In genomic region chr7:122939181-122939580, GRCm38 (mm10) we compare ENCODE assay signal across 26 mouse cellular contexts. TPM values are rescaled to one million over a fixed set of nuclear protein-coding genes. Genes with fewer than 3 reads are reported as not detected.
DNase-seq lines count a peak whose midpoint lies in the region; ATAC-seq and TF ChIP-seq lines count a peak whose summit lies in the region.
"Had no signal": no experiment of that assay in that cellular context is flagged by ENCODE, and none has a peak within 500 bp of the region (broad histone marks: within the 10 kb centered on the region; RNA-seq: fewer than 3 reads in every experiment).

No protein-coding gene starts in this region.

- DNase-seq in thymus, adult 2 months, result peak; percentile 16
- DNase-seq in thymus, postnatal 4 days, result no peak
- no peak for DNase-seq in embryo, embryonic 11 days
- no peak for DNase-seq in retina, postnatal 1 day
- DNase-seq: adrenal gland, postnatal 10 days; cerebellum, adult 2 months; cerebellum, postnatal 25 days; gastrocnemius, postnatal 14 days; heart, adult 2 months; kidney, postnatal 25 days; liver, postnatal 0 days; right cerebral cortex, postnatal 14 days; thymus, postnatal 36 days had no signal

- no peaks in the 10 kb centered on the region for H3K27me3 ChIP-seq in thymus, adult 2 months (ENCODE audit: control insufficient read depth, insufficient read depth, low read length)
- H3K27me3 ChIP-seq in intestine, embryonic 15.5 days (replicated peaks), result no peaks in the 10 kb centered on the region
- H3K27me3 ChIP-seq: embryonic facial prominence, embryonic 15.5 days; midbrain, embryonic 12.5 days had no signal

- H3K4me3 ChIP-seq in thymus, adult 2 months (ENCODE audit: control insufficient read depth, insufficient read depth, low read length), result no peak overlapping the region
- no peak overlapping the region for H3K4me3 ChIP-seq in intestine, embryonic 15.5 days (replicated peaks)
- H3K4me3 ChIP-seq: embryonic facial prominence, embryonic 15.5 days; heart, adult 2 months; layer of hippocampus, adult 2 months; limb, embryonic 12.5 days; midbrain, embryonic 12.5 days had no signal

- no peaks in the 10 kb centered on the region for H3K9me3 ChIP-seq in intestine, embryonic 15.5 days
- H3K9me3 ChIP-seq: embryonic facial prominence, embryonic 15.5 days; limb, embryonic 12.5 days; midbrain, embryonic 12.5 days had no signal

- no peaks in the 10 kb centered on the region for H3K36me3 ChIP-seq in thymus, adult 2 months (ENCODE audit: control insufficient read depth, insufficient read depth, low read length)
- H3K36me3 ChIP-seq in intestine, embryonic 15.5 days, result no peaks in the 10 kb centered on the region
- H3K36me3 ChIP-seq: embryonic facial prominence, embryonic 15.5 days; limb, embryonic 12.5 days; midbrain, embryonic 12.5 days had no signal

- H3K4me1 ChIP-seq in thymus, adult 2 months (replicated peaks; ENCODE audit: control insufficient read depth, insufficient read depth, low read length), result peaks cover 10% of the 10 kb centered on the region
- H3K4me1 ChIP-seq in intestine, embryonic 15.5 days (replicated peaks), result no peaks in the 10 kb centered on the region
- H3K4me1 ChIP-seq: embryonic facial prominence, embryonic 15.5 days; limb, embryonic 12.5 days had no signal

- no peak for TF ChIP-seq CTCF in thymus, adult 2 months (IDR thresholded peaks at IDR 0.05; ENCODE audit: borderline replicate concordance, control insufficient read depth, extremely low read depth, insufficient read depth, low read length, poor library complexity)

- H3K9ac ChIP-seq in intestine, embryonic 15.5 days, result no peak overlapping the region
- H3K9ac ChIP-seq: embryonic facial prominence, embryonic 15.5 days; hindbrain, embryonic 14.5 days; limb, embryonic 12.5 days; liver, postnatal 0 days; midbrain, embryonic 12.5 days had no signal

- no peak for TF ChIP-seq POLR2A in thymus, adult 2 months (IDR thresholded peaks at IDR 0.05; ENCODE audit: control insufficient read depth, extremely low read depth, insufficient read depth, low read length, poor library complexity)

- WGBS in thymus, adult 2 months, result 7% methylated on average over 3 of the region's 3 CpGs
- WGBS in intestine, embryonic 15.5 days, result 78% methylated on average over 3 of the region's 3 CpGs

- H3K27ac ChIP-seq in thymus, adult 2 months (ENCODE audit: control insufficient read depth, insufficient read depth, low read length), result no peak overlapping the region
- no peak overlapping the region for H3K27ac ChIP-seq in intestine, embryonic 15.5 days
- H3K27ac ChIP-seq: embryonic facial prominence, embryonic 15.5 days; heart, adult 2 months; hindbrain, embryonic 14.5 days; layer of hippocampus, adult 2 months; limb, embryonic 12.5 days; midbrain, embryonic 12.5 days had no signal

- H3K4me2 ChIP-seq in intestine, embryonic 15.5 days (replicated peaks), result no peak overlapping the region
- H3K4me2 ChIP-seq: embryonic facial prominence, embryonic 15.5 days; hindbrain, embryonic 14.5 days; limb, embryonic 12.5 days; liver, embryonic 11.5 days; midbrain, embryonic 12.5 days had no signal

- peak; percentile 75 for ATAC-seq in common myeloid progenitor, adult 5-6 weeks (replicated peaks; ENCODE audit: low read depth, poor library complexity, severe bottlenecking)
- ATAC-seq in megakaryocyte, adult 5-6 weeks (ENCODE audit: poor library complexity, severe bottlenecking), result peak; percentile 73
- ATAC-seq in intestine, embryonic 15.5 days, result no peak
- ATAC-seq: forebrain, embryonic 16.5 days; intestine, embryonic 16.5 days; liver, postnatal 0 days; lung, postnatal 0 days; Patski had no signal

RNA-seq across cellular contexts. Expression of gene Rbbp6, which starts 26.3 kb away (rescaled TPM):
- polyA plus RNA-seq in thymus, adult 2 months (2012; rRNA removed), result 26.9 and 27.9 TPM in 2 replicates
- total RNA-seq in common myeloid progenitor, adult 5-6 weeks (2017), result 91.9 and 101 TPM in 2 replicates
- total RNA-seq in megakaryocyte, adult 5-6 weeks (2015), result 66.1 and 83.1 TPM in 2 replicates
- 36.8 and 50.8 TPM in 2 replicates for total RNA-seq in megakaryocyte, adult 5-6 weeks (2017)
- 23.6 and 26.9 TPM in 2 replicates for polyA plus RNA-seq in intestine, embryonic 15.5 days (2015; fragmentation: Nextera tagmentation; extraction: Ambion mirVana)
